Mouse (Mus musculus): ENCODE results near the gene Kmt2d. TPM values are rescaled to one million over a fixed set of nuclear protein-coding genes. Genes with fewer than 3 reads are reported as not detected.

Gene Kmt2d
- polyA plus RNA-seq, 1 experiment from 2014 or later = 8.9 TPM

DNA sequence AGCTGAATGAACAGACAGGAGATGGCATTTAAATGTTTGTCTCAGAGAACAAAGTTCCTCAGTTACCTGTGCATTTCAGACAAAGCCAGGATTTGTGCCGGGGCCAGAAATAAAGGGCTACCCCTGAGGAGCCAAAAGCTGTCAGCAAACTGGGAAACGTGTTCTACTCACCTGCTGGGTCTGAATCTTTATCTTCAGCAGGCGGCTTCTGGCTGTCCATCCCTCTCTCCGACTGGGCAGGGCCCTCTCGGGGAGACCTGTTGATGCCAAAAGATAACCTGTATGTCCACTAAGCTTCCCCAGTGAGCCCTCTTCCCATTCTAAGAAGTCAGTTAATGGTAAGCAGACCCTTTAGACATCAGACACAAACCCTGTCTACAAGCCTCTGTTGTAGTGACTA lies 4.5 kb downstream of the Kmt2d start:
- no peak overlapping the region for H3K4me2 ChIP-seq
- peaks cover 35% of the 10 kb centered on the region for H3K4me1 ChIP-seq
- no peaks in the 10 kb centered on the region for H3K27me3 ChIP-seq (replicated peaks)
- peaks cover 56% of the 10 kb centered on the region for H3K36me3 ChIP-seq
- no peaks in the 10 kb centered on the region for H3K9me3 ChIP-seq
- H3K9ac ChIP-seq = peak overlapping the region; percentile 100; the same call in 1 of the 2 replicates
- 67% methylated on average over 5 of the region's 5 CpGs for WGBS
- H3K27ac ChIP-seq (replicated peaks) = no peak overlapping the region
- ATAC-seq (ENCODE audit: extremely low read depth, insufficient number of reproducible peaks, low FRiP score, low TSS enrichment) = no peak
- H3K4me3 ChIP-seq = no peak overlapping the region

DNA sequence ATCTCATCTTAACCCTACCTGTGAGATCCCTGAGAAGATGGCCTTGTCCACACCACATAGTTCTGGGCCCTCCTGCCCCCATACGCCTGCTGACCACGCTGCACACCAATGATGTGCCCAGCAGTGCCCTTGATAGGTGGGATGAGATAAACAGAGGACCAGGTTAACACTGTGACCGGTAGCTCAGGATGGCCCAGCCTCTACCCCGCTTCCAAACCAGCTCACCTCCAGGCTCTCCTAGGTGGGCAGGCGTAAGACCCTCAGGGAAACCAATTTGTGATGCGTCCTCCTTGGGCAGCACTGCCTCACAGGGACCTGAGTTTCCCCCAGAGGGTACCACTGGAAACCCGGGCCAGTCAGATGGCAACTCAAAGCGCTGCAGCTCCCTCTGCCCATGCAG lies 5.2 kb downstream of the Kmt2d start:
- 94% methylated on average over 8 of the region's 8 CpGs for WGBS
- Histone ChIP-seq H3K9ac (no peak overlapping the region), H3K4me3 (no peak overlapping the region), H3K4me1 (peaks cover 35% of the 10 kb centered on the region), H3K4me2 (no peak overlapping the region), H3K27me3 (replicated peaks) (no peaks in the 10 kb centered on the region), H3K9me3 (no peaks in the 10 kb centered on the region), H3K36me3 (peaks cover 64% of the 10 kb centered on the region), H3K27ac (replicated peaks) (no peak overlapping the region)
- no peak for ATAC-seq (ENCODE audit: extremely low read depth, insufficient number of reproducible peaks, low FRiP score, low TSS enrichment)

DNA sequence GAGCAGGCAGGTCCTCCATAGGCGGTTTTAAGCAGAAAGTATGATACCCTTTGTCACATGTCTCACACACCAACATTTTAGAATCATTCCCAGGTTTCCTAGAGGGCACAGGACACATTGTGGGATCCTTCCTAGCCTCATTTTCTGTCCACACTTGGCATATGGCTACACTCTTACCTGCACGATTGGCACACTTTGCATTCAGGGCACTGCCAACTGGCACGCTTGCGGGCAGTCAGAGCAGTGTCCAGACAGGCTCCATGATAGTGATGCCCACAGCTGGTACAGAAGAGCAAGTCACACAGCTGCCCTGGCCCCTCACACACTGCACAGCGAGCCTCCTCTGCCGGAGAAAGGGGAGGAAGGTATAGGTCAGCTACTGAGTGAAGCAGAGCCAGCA lies 6.1 kb downstream of the Kmt2d start:
- WGBS = 93% methylated on average over 6 of the region's 6 CpGs
- H3K4me1 ChIP-seq = peaks cover 33% of the 10 kb centered on the region
- H3K9ac ChIP-seq = no peak overlapping the region
- peaks cover 72% of the 10 kb centered on the region for H3K36me3 ChIP-seq
- H3K27ac ChIP-seq (replicated peaks) = no peak overlapping the region
- H3K4me3 ChIP-seq = no peak overlapping the region
- no peak for ATAC-seq (ENCODE audit: extremely low read depth, insufficient number of reproducible peaks, low FRiP score, low TSS enrichment)
- no peak overlapping the region for H3K4me2 ChIP-seq
- no peaks in the 10 kb centered on the region for H3K9me3 ChIP-seq
- H3K27me3 ChIP-seq (replicated peaks) = no peaks in the 10 kb centered on the region

DNA sequence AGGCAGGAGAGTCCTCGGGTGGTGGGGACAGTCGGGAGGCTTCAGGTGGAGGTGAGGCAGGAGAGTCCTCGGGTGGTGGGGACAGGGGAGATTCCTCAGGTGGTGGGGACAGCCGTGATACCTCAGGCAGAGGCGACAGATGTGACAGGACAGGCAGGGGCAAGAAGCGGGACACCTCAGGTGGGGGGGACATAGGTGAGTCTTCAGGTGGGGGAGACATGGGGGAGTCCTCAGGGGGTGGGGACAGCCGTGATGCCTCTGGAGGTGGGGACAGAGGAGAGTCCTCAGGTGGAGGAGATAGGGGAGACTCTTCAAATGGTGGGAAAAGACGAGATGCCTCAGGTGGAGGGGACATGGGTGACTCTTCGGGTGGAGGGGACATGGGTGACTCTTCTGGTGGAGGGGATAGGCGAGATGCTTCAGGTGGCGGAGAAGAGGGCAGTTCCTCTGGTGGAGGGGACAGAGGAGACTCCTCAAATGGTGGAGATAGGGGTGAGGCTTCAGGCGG lies 7.5 kb downstream of the Kmt2d start:
- Histone ChIP-seq H3K27ac (replicated peaks) (no peak overlapping the region), H3K4me2 (no peak overlapping the region), H3K4me1 (peaks cover 19% of the 10 kb centered on the region), H3K9ac (no peak overlapping the region), H3K4me3 (no peak overlapping the region), H3K36me3 (peaks cover 86% of the 10 kb centered on the region), H3K27me3 (replicated peaks) (no peaks in the 10 kb centered on the region), H3K9me3 (no peaks in the 10 kb centered on the region)
- 90% methylated on average over 12 of the region's 12 CpGs for WGBS
- no peak for ATAC-seq (ENCODE audit: extremely low read depth, insufficient number of reproducible peaks, low FRiP score, low TSS enrichment)

DNA sequence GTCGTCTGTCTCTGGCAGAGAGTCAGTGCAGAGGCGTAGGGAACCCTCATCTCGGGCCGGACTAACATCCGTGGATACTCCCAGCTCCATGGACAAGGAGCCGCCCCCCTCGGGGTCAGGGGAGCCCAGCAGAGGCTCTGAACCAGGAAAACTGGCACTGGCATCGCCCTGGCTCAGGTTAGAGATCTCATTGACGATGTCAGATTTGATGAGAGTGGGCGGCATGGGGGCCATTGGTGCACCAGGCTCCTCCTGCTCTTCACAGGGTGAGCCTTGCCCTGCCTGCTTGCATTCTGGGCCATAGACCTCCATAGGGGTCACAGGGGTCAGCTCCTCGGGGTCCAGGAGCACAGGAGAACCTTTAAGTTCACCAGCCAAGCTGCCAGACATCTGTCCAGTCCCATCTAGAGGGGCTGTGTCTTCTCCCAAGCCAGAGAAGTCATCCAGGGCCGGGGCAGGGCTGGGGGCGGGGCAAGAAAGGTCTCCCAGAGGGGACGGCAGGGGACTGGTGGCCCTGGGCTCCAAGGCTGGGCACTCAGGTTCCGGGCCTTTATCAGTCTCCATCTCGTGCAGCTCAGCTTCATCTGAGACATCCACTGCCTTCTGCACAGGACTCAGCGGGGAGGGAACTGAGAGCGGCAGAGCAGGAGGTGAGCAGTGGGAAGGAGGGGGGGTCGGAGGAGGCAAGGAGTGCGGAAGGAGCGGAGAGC lies 9.1 kb downstream of the Kmt2d start:
- no peak overlapping the region for H3K27ac ChIP-seq (replicated peaks)
- WGBS = 85% methylated on average over 21 of the region's 21 CpGs
- H3K27me3 ChIP-seq (replicated peaks) = no peaks in the 10 kb centered on the region
- H3K9ac ChIP-seq = no peak overlapping the region
- peaks cover 2% of the 10 kb centered on the region for H3K4me1 ChIP-seq
- no peak for ATAC-seq (ENCODE audit: extremely low read depth, insufficient number of reproducible peaks, low FRiP score, low TSS enrichment)
- H3K4me3 ChIP-seq = no peak overlapping the region
- H3K4me2 ChIP-seq = no peak overlapping the region
- no peaks in the 10 kb centered on the region for H3K9me3 ChIP-seq
- H3K36me3 ChIP-seq = peaks cover 100% of the 10 kb centered on the region

DNA sequence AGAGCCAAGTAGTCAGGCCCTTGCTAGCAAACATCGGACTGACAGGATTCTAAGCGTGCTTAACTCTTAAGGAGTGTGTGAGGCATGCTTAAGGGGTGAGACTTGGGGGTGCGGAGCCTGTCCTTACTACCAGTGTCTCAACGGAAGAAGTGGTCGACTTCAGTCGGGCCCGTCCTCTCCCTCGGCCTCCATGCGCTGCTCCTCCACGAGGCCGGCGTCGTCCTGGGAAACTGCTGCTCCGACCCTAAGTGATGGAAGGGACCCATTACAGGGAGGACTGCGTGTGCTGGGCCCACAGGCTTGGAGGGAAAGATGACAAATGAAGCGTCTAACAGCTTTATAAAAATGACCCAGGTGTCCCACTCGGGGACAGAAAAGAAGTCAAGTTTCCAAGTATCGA lies 10.1 kb downstream of the Kmt2d start:
- Histone ChIP-seq H3K4me3 (no peak overlapping the region), H3K36me3 (peaks cover 100% of the 10 kb centered on the region), H3K9me3 (no peaks in the 10 kb centered on the region), H3K27me3 (replicated peaks) (no peaks in the 10 kb centered on the region), H3K9ac (no peak overlapping the region), H3K27ac (replicated peaks) (no peak overlapping the region), H3K4me1 (no peaks in the 10 kb centered on the region), H3K4me2 (no peak overlapping the region)
- ATAC-seq (ENCODE audit: extremely low read depth, insufficient number of reproducible peaks, low FRiP score, low TSS enrichment) = no peak
- 96% methylated on average over 18 of the region's 18 CpGs for WGBS

DNA sequence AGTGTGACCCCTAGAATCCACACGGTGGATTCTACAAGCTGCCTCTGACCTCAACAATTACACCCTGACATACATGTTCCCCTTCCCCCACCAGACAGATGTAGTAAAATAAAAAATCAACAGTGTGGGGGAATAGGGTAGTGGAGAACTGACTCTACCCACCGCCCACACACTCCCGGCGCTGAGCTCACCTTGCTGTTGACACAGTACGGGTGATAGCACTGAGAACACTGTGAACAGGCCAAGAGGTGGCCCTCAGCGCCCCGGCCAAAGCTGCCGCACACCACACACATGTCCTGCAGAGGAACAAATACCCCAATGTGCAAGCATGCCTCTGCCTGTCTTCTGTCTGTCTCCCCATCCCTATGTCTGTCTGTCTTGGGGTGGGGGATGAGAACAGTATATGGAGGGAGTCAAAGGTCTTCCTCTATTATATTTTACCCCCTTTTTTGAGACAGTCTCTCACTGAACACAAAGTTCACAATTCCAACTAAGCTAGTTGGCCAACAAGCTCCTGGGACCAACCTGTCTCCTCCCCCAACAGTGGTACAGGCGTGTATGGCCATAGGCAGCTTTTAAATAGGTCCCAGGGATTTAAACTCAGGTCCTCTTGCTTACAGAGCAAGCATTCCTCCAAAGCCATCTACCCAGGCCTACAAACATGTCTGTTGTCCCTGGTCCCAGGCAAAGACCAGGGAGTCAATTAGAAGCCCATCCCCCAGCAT lies 11.5 kb downstream of the Kmt2d start:
- no peaks in the 10 kb centered on the region for H3K4me1 ChIP-seq
- H3K9me3 ChIP-seq = no peaks in the 10 kb centered on the region
- peaks cover 100% of the 10 kb centered on the region for H3K36me3 ChIP-seq
- 82% methylated on average over 9 of the region's 9 CpGs for WGBS
- no peak overlapping the region for H3K27ac ChIP-seq (replicated peaks)
- H3K4me2 ChIP-seq = no peak overlapping the region
- no peak for ATAC-seq (ENCODE audit: extremely low read depth, insufficient number of reproducible peaks, low FRiP score, low TSS enrichment)
- no peak overlapping the region for H3K9ac ChIP-seq
- H3K4me3 ChIP-seq = no peak overlapping the region
- H3K27me3 ChIP-seq (replicated peaks) = no peaks in the 10 kb centered on the region

DNA sequence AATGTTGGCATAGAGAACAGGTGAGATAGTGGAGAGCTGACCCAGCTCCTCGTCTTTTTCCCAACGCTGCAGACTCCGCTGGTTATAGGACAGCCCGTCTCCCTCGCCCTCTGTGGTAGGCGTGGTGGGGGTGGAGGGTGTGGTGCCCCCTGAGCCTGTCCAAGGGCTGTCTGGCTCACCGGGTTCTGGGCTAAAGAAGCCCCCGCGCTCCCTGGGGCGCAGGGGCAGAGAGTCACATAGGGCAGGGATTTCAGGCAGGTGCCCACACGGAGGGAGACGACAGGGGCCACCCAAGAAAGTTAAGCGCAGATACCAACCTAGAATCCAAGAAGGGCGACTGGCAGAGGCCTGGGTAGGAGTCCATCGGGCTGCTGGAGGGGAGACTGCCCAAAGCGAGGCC lies 16.8 kb downstream of the Kmt2d start:
- Histone ChIP-seq H3K4me3 (no peak overlapping the region), H3K4me2 (no peak overlapping the region), H3K36me3 (peaks cover 100% of the 10 kb centered on the region), H3K4me1 (no peaks in the 10 kb centered on the region), H3K9me3 (no peaks in the 10 kb centered on the region), H3K27ac (replicated peaks) (no peak overlapping the region), H3K27me3 (replicated peaks) (no peaks in the 10 kb centered on the region), H3K9ac (no peak overlapping the region)
- WGBS = 88% methylated on average over 16 of the region's 16 CpGs
- no peak for ATAC-seq (ENCODE audit: extremely low read depth, insufficient number of reproducible peaks, low FRiP score, low TSS enrichment)

DNA sequence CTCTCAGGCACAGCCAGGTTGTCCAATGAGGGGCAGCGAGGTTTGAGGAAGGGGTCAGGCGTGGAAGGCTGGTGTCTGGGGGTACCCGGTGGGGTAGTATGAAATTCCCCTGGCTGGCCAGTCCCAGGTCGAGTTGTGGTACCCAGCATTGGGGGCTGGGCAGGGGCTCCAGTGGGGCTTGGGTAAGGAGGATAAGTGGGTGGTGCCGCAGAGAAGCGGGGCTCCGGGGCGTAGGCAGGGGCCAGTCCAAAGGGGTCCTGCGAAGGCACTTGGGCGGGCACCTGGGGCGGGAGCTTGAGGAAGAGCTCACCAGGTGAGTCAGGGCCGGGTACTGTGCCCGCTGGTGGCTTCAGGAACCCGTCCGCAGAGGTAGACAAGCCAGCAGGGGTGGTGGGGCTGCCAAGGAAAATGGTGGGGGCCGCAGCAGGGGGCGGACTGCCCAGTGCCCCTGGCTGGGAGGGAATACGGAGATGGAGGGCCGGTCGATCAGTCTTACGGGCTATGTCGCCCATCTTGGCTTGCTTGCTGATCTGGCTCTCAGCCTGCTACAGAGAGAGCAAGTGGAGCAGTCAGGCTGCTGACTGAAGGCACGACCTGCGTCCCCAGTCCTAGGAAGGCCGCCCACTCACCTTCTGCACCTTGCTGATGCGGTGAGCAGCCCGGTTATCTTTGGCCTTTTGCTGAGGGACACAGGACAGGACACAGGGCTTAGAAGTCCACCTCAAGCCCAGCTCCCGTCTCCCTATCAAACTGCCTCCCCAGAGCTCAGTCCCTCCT lies 17.7 kb downstream of the Kmt2d start:
- Histone ChIP-seq H3K4me3 (no peak overlapping the region), H3K27me3 (replicated peaks) (no peaks in the 10 kb centered on the region), H3K4me1 (no peaks in the 10 kb centered on the region), H3K36me3 (peaks cover 100% of the 10 kb centered on the region), H3K9me3 (no peaks in the 10 kb centered on the region), H3K9ac (no peak overlapping the region), H3K27ac (replicated peaks) (no peak overlapping the region), H3K4me2 (no peak overlapping the region)
- WGBS = 89% methylated on average over 28 of the region's 28 CpGs
- no peak for ATAC-seq (ENCODE audit: extremely low read depth, insufficient number of reproducible peaks, low FRiP score, low TSS enrichment)

DNA sequence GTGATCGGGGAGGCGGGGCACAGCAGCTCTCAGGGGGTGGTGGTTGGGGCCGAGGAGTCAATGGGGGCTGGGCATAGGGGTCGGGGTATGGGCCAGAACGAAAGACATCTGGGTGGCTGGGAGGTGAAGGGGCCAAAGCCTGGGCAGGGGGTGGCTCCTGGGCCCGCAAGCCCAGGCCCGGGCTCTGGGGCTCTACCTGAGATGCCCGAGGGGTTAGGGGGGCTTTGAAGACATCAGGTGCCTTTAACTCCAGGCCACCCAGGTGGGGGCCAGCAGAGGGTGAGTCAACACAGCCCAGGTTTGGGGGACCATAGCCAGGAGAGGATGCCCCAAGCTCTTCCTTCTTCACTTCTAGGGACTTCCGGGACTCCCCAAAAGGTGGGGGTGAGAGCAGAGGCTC lies 18.3 kb downstream of the Kmt2d start:
- ATAC-seq (ENCODE audit: extremely low read depth, insufficient number of reproducible peaks, low FRiP score, low TSS enrichment) = no peak
- Histone ChIP-seq H3K9me3 (no peaks in the 10 kb centered on the region), H3K36me3 (peaks cover 100% of the 10 kb centered on the region), H3K4me3 (no peak overlapping the region), H3K9ac (no peak overlapping the region), H3K27ac (replicated peaks) (no peak overlapping the region), H3K4me1 (no peaks in the 10 kb centered on the region), H3K4me2 (no peak overlapping the region), H3K27me3 (replicated peaks) (no peaks in the 10 kb centered on the region)
- 88% methylated on average over 9 of the region's 9 CpGs for WGBS

DNA sequence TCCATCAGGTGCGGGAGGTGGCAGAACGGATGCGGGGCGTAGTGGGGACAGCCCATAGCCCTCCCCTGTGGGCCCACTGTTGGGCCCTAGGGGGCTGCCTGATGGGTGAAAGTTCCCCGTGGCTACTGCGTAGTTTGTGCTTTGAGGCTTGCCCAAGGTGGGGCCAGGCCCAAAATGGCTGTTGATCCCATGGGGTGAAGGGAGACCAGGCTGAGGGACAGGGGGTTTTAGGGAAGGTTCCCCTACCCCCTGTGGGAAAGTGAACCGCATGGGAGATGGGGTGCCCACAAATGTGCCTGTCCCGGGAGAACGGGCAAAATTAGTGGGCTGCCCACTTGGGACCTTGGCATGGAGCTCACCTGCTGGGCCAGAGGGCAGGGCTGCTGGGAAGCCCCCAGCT lies 18.9 kb downstream of the Kmt2d start:
- peaks cover 100% of the 10 kb centered on the region for H3K36me3 ChIP-seq
- no peak overlapping the region for H3K9ac ChIP-seq
- WGBS = 89% methylated on average over 9 of the region's 9 CpGs
- no peaks in the 10 kb centered on the region for H3K4me1 ChIP-seq
- H3K4me2 ChIP-seq = no peak overlapping the region
- no peak for ATAC-seq (ENCODE audit: extremely low read depth, insufficient number of reproducible peaks, low FRiP score, low TSS enrichment)
- H3K9me3 ChIP-seq = no peaks in the 10 kb centered on the region
- no peak overlapping the region for H3K4me3 ChIP-seq
- H3K27ac ChIP-seq (replicated peaks) = no peak overlapping the region
- no peaks in the 10 kb centered on the region for H3K27me3 ChIP-seq (replicated peaks)

All from heart, embryonic 13.5 days (tissue).